Comparison of ENCODE assay signal across 20 mouse cellular contexts in the genomic region with DNA sequence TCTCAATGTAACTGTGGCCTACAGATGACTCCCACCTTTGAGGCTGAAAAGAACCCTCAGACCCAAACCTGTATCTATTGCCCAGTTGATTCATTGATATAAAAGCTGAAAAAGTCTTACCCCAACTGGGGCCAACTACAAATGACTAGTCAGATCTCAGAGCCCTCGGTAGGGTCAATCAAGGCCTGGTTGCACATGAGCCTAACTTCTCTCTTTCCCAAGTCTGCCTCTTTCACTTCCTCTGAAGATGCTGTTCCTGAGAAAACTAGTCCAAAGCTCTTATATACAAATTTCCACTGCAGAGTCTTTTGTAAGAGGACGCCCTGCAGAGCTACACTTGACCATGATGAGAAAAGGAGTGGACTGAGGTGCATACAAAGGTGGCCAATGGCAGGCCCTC. TPM values are rescaled to one million over a fixed set of nuclear protein-coding genes. Genes with fewer than 3 reads are reported as not detected.
DNase-seq lines count a peak whose midpoint lies in the region; ATAC-seq and TF ChIP-seq lines count a peak whose summit lies in the region.
"Had no signal": no experiment of that assay in that cellular context is flagged by ENCODE, and none has a peak within 500 bp of the region (broad histone marks: within the 10 kb centered on the region; RNA-seq: fewer than 3 reads in every experiment).

No protein-coding gene starts in this region.

- no peak for TF ChIP-seq POLR2A in bone marrow, adult 2 months (IDR thresholded peaks at IDR 0.05; ENCODE audit: borderline replicate concordance, control insufficient read depth, low read depth, low read length)

- H3K9me3 ChIP-seq in liver, postnatal 0 days (ENCODE audit: low read length) = no peaks in the 10 kb centered on the region
- no peaks in the 10 kb centered on the region for H3K9me3 ChIP-seq in liver, embryonic 12.5 days (replicated peaks)
- H3K9me3 ChIP-seq: embryonic facial prominence, embryonic 12.5 days; forebrain, embryonic 15.5 days; heart, embryonic 13.5 days had no signal

- H3K27me3 ChIP-seq in liver, postnatal 0 days (ENCODE audit: insufficient read depth, low read length) = no peaks in the 10 kb centered on the region
- H3K27me3 ChIP-seq in liver, embryonic 12.5 days (replicated peaks) = no peaks in the 10 kb centered on the region
- H3K27me3 ChIP-seq: CH12.LX; embryonic facial prominence, embryonic 12.5 days; forebrain, embryonic 15.5 days; heart, embryonic 13.5 days; Patski had no signal

- WGBS in liver, postnatal 0 days (ENCODE audit: insufficient replicate concordance) = 56% methylated on average over 2 of the region's 2 CpGs
- 61% methylated on average over 2 of the region's 2 CpGs for WGBS in liver, embryonic 12.5 days (ENCODE audit: insufficient replicate concordance)
- WGBS in bone marrow, adult 2 months = 51% methylated on average over 2 of the region's 2 CpGs

- no peak for DNase-seq in liver, postnatal 0 days
- DNase-seq in ovary, postnatal 10 days (ENCODE audit: low spot score) = no peak
- no peak for DNase-seq in retina, embryonic 14.5 days (ENCODE audit: low spot score)
- DNase-seq: adrenal gland, postnatal 14 days; cerebellum, adult 11 months; cerebellum, adult 8-10 months; cerebellum, postnatal 14 days; gastrocnemius, postnatal 10 days; heart, postnatal 36 days had no signal

- peak; percentile 25; the same call in 1 of the 2 replicates for ATAC-seq in liver, postnatal 0 days
- ATAC-seq in liver, embryonic 12.5 days = no peak
- peak; percentile 47; the same call in 1 of the 2 replicates for ATAC-seq in common myeloid progenitor, adult 5-6 weeks (replicated peaks; ENCODE audit: low read depth, poor library complexity, severe bottlenecking)
- peak; percentile 57 for ATAC-seq in megakaryocyte progenitor cell, adult 5-6 weeks (replicated peaks; ENCODE audit: poor library complexity)
- ATAC-seq: activated CD4-positive, CD25-positive, alpha-beta regulatory T cell, adult 4 months; forebrain, embryonic 15.5 days; hindbrain, embryonic 16.5 days; Patski had no signal

- no peak for TF ChIP-seq CTCF in liver, postnatal 0 days (IDR thresholded peaks at IDR 0.05; ENCODE audit: low read depth)
- TF ChIP-seq CTCF in bone marrow, adult 2 months (IDR thresholded peaks at IDR 0.05; ENCODE audit: control insufficient read depth, insufficient read depth, low read length) = no peak

- H3K9ac ChIP-seq in liver, postnatal 0 days (replicated peaks) = no peak overlapping the region
- no peak overlapping the region for H3K9ac ChIP-seq in liver, embryonic 12.5 days
- H3K9ac ChIP-seq: embryonic facial prominence, embryonic 12.5 days; forebrain, embryonic 15.5 days; heart, embryonic 13.5 days had no signal

- no peak overlapping the region for H3K27ac ChIP-seq in liver, postnatal 0 days (ENCODE audit: low read depth)
- H3K27ac ChIP-seq in liver, embryonic 12.5 days = no peak overlapping the region
- H3K27ac ChIP-seq in bone marrow, adult 2 months (ENCODE audit: control insufficient read depth, insufficient read depth, low read depth, low read length, poor library complexity) = peak overlapping the region; percentile 55; the same call in 1 of the 2 replicates
- H3K27ac ChIP-seq: embryonic facial prominence, embryonic 12.5 days; forebrain, embryonic 15.5 days; heart, embryonic 13.5 days had no signal

- H3K36me3 ChIP-seq in liver, postnatal 0 days (replicated peaks; ENCODE audit: insufficient read depth, low read length) = no peaks in the 10 kb centered on the region
- H3K36me3 ChIP-seq in liver, embryonic 12.5 days = no peaks in the 10 kb centered on the region
- H3K36me3 ChIP-seq: embryonic facial prominence, embryonic 12.5 days; forebrain, embryonic 15.5 days; heart, embryonic 13.5 days had no signal

- no peak for TF ChIP-seq EP300 in liver, postnatal 0 days (IDR thresholded peaks at IDR 0.05; ENCODE audit: low read depth)

- H3K4me2 ChIP-seq in liver, postnatal 0 days (ENCODE audit: low read depth, low read length) = no peak overlapping the region
- H3K4me2 ChIP-seq in liver, embryonic 12.5 days = no peak overlapping the region
- H3K4me2 ChIP-seq: embryonic facial prominence, embryonic 12.5 days; forebrain, embryonic 15.5 days; heart, embryonic 13.5 days had no signal

- no peak overlapping the region for H3K4me3 ChIP-seq in liver, postnatal 0 days (ENCODE audit: low read depth, low read length)
- H3K4me3 ChIP-seq in liver, embryonic 12.5 days = no peak overlapping the region
- H3K4me3 ChIP-seq in bone marrow, adult 2 months (replicated peaks; ENCODE audit: control insufficient read depth, low read depth, low read length) = no peak overlapping the region
- H3K4me3 ChIP-seq: embryonic facial prominence, embryonic 12.5 days; forebrain, embryonic 15.5 days; heart, embryonic 13.5 days had no signal

- H3K4me1 ChIP-seq in liver, postnatal 0 days (ENCODE audit: insufficient read depth) = no peaks in the 10 kb centered on the region
- H3K4me1 ChIP-seq in liver, embryonic 12.5 days = no peaks in the 10 kb centered on the region
- no peaks in the 10 kb centered on the region; the same call in 1 of the 2 replicates for H3K4me1 ChIP-seq in bone marrow, adult 2 months (ENCODE audit: control insufficient read depth, insufficient read depth, low read length)
- H3K4me1 ChIP-seq: embryonic facial prominence, embryonic 12.5 days; forebrain, embryonic 15.5 days; heart, embryonic 13.5 days had no signal

RNA-seq across cellular contexts. Expression of a gene that starts 27.4 kb away (rescaled TPM):
- polyA plus RNA-seq in liver, postnatal 0 days (2015; fragmentation: Nextera tagmentation; extraction: Ambion mirVana) = 34.1 and 42.3 TPM in 2 replicates
- 11.2 and 11.5 TPM in 2 replicates for polyA plus RNA-seq in liver, embryonic 12.5 days (2016; fragmentation: Nextera tagmentation; extraction: Ambion mirVana)
- polyA plus RNA-seq in bone marrow, adult 2 months (2011; ENCODE audit: insufficient read depth, insufficient read length, low replicate concordance, missing spikeins) = 9.8 and 21.7 TPM in 2 replicates
- 0.23 and 0.44 TPM in 2 replicates for total RNA-seq in common myeloid progenitor, adult 5-6 weeks (2017)
- 0.10 and 0.49 TPM in 2 replicates for total RNA-seq in megakaryocyte progenitor cell, adult 5-6 weeks (2015)
- 0.04 TPM in 1 of 2 replicates, not detected in the other for total RNA-seq in megakaryocyte progenitor cell, adult 5-6 weeks (2017)
- total RNA-seq: CH12.LX had no signal
